Mouse (Mus musculus): ENCODE results near the gene Pam16.
A peak's percentile ranks its signal among the peaks of the same experiment; 100 is the strongest.

DNA sequence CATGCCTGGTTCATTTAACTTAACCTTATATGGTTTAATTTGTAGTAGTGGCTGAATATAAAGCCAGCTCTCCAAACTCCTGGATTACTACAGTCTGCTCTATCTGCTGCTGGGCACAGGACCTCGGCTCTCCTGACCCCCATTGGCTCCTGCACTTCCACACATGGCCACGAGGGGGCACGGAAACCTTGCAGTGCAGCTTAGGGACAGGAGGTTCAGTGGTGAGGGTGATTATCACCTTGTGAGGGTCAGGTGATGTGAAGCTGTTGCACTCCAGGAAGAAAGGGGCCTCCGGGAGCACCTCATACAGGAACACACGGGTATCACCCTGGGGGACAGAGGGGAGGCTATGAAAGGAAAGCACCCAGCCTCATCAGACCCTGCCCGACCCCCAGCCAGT is 5.2 kb upstream of the Pam16 start:
- TF ChIP-seq CTCF (IDR thresholded peaks at IDR 0.05; ENCODE audit: low read depth, low read length): peak; percentile 98
- no peak for TF ChIP-seq POLR2A (IDR thresholded peaks at IDR 0.05; ENCODE audit: insufficient read depth, low read length)
